Mouse (Mus musculus) forelimb bud, embryonic 11.5 days (tissue): ENCODE results near the gene Reln.

Source experiments
- DNase-seq: peaks from one replicate; pipeline ENCODE4 v3.0.0-alpha.2; 2012; ENCODE audit warnings: low read depth, low spot score

The Reln gene

DNA sequence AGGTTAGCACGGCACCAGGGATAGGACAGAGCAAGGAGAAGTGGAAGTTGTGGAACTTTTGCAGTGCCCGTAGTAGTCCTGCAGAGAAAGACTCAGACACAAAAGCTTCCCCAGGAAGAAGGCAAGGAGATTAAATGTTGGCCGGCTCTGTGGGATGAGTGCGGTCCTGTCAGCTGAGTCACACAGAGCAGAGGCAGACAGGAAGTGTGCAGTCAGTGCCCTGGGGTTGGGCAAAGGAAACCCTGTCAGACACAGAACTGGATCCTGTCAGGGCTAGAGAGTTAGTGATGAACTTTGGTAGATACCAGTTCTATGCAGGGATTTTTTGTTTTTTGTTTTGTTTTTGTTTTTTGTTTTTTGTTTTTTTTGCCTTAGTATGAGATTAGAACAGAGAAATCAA lies 120.0 kb downstream of the Reln start:
- DNase-seq = no peak

DNA sequence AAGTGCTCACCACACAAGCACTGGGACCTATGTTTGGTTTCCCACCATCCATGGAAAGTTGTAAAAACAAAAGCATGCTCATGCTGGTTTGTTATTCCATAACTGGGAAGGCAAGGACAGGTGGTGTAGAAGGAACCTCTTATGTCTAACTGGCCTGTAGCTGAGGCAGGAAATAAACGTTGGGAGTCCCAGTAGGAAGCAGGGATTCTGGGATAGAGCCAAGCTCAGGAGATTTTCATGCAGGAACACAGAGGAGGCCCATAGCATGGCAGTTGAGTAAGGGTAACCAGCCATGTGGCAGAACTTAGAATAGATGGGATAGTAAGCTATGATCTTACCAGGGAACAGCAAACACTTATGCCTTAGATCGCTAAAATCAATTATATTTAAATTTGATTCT lies 120.6 kb downstream of the Reln start:
- no peak for DNase-seq

DNA sequence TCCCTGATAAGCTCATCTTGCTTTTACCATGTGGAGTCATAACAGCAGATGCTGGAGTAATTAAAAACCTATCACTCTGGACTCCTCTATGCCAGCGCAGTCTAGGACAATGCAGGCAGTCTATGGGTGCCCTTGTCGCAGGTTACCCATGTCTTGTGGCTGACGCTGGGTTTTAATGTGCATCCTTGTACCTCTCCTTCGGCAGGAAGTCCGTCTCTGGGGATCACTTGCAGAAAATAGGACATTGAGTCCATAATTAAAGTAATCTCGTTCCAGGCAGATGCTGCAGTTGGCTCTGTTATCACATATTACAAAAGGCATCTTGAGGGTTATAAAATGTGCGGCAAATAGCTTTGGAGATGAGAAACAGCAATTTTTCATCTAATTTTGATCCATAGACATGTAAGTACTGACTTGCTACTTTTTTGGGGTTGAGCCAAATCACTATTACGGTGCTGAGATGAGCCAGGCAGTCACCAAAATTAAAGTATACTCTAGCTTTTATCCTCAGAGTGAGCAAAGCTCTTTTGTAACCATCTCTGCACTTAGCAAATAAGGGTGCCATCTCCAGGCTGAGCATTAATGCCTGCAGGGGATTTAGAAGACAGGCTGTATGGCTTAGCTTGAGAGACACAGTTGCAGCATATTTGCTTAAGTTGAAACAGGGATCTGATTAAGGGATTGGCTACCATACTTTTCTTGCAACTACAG lies 136.0 kb downstream of the Reln start:
- DNase-seq = no peak

DNA sequence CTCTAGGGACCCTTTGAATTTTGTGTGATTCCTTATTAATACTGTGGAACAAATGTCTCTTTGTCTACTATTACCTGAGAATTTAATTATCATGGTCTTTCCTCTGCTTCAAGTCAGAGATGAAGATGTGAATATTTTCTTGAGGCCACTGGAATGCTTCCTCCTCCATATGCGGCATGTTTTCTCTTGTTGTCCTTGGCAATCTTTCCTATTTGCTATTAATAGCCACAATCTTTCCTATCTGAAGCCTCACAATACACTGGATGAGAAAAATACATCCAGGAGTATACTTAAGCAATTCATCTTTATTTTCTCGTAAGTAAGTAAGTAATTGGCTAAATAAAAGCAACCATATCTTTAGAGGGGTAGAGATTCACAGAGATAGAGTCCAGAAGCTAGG lies 146.6 kb downstream of the Reln start:
- no peak for DNase-seq

DNA sequence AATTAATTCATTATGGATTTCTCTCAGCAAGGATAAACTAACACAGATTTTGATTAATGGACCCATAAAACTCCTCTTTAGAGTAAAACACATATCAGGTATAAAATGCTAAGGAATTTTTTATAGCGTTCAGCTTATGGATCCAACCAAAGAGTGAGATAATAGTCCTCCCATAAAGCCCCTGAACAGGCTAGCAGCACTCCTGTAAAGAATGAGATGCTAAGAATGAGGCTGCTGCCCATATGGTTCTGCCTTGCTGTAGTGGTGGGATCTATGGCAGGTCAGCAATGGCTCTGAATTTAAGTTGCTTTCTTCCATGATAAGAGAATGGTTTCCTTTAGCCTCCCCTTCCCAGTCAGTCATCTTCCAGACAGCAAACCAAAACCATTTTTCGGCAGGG lies 147.6 kb downstream of the Reln start:
- DNase-seq = no peak

DNA sequence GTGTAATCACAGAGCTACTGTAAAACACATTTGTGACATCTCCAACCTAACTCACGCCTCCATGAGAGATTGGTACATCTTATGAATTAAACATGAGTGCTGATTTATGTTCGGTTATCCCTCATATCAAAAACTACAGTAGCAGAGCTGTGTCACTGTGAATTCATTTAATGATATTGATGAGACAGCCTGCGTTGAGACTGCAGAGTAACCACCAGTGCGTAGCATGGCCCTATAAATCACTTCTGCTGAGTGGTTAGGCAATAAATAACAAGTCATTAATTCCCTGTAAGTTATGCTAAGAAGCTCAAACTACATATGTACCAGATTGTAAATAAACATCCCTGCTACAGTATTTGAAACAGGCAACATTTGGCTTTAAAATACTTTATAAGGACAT lies 148.0 kb downstream of the Reln start:
- DNase-seq = no peak

DNA sequence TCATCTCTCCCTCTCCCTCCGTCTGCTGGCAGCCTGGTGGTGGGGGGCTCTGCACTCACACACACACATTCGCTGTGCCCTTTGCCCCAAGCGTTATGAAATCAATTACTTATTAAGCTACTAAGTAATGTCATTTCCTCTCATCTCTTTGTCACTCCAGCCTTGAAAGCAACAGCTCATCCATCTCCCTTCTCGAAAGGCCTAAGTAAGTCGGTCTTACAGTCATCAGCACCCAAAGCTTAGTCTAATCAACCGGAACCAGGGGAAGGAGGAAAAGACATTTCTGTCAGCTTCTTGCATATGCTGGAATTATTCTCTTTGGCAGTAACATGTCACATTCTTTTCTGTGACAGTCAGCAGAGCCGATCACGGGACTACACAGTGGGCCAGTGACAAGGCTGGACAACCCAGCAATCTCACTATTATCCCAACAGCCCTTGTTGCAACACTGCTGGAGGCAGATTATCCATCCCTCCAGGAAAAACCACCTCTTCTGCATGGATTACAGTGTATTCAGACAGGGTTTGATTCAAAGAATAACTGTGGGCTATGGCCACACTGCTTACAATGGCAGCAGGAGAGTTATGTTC lies 149.1 kb downstream of the Reln start:
- no peak for DNase-seq

DNA sequence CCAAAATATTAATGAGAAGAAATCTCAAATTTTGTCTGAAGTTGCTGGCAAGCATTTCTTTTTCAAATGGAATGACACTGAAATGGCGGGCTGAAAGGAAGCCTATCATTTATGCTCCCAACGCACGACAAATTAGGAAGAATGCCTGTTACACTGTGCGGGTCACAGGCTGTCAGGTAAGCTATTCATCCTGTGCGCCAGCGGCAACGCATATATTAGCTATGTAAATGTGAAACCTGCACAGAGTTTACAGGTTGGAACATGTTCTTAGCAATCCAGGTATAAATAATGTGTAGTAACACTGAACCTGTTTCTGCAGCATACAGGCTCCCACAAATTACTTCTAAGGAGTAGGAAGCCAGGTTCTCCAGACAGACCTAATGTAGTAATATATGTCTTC lies 152.7 kb downstream of the Reln start:
- peak; percentile 21 for DNase-seq

DNA sequence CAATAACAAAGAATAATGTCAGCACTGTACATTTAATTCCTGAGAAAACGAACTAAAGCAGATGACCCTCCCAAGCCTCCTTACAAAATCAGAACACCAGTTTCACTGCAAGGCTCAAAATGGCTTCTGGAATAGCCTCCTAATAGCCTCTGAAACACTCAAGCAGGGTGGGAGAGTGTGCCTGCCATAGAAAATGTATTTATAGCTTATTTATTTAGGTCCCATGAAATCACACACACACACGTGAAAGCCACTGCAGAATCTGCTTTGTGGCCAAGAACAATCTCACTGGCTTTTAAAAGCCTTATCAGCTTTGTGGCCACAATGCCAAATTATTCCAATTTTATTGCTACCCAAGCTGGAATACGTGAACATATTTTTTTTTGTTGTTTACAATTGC lies 154.2 kb downstream of the Reln start:
- DNase-seq = no peak

DNA sequence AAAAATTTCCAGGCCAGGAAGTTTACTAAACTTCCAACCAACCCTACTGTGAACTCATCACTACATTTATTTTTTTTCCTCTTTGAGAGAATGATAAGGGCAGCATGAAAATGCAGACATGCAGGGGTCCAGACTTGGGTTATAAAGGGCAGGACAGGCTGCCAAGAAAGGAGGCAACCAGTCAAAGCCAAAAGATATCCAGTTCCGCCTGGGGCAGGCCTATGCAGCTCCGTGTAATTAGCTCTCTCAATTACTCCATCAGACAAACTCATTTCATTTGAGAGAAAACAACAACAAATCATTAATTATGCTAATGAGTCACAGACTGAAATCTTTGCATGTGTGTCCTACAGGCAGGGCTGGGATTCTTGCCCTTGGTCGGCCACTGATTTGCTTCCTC lies 156.9 kb downstream of the Reln start:
- no peak for DNase-seq

DNA sequence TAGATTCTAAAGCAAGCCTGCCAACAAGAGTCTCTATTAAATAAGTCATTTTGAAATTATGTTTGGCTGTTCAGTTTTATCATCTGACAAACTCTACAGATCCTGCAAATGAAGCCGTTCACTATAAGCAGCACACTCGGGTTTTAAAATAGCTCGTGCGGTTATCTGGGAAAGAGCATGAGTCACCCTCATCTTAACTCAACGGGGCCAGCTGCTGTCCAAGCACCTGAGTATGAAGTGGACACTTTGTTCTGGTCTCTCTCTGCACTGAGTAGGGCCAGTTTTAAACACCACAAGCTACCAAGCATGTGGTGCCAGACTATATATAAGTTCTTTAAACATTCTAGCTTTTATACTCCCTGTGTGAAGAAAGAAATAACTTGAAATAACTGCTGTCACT lies 168.0 kb downstream of the Reln start:
- DNase-seq = no peak

DNA sequence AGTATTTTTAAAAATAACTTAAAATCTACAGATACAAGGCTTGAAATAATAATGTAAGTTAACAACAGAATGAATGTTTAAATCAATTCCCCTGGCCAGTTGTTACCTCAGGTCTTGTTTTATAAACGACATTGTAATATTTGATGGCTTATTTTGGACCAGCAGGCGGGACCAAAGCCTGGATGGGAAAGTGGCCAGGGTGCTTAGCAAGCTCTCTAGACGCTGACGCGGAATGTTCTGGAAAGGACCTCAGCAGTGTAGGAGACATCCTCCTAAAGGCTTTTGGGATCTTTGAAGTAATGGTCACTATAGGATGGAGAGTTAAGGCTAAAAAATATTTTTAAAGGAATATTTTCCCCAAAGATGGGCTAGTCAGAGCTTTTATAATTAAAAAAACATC lies 173.2 kb downstream of the Reln start:
- DNase-seq = no peak

DNA sequence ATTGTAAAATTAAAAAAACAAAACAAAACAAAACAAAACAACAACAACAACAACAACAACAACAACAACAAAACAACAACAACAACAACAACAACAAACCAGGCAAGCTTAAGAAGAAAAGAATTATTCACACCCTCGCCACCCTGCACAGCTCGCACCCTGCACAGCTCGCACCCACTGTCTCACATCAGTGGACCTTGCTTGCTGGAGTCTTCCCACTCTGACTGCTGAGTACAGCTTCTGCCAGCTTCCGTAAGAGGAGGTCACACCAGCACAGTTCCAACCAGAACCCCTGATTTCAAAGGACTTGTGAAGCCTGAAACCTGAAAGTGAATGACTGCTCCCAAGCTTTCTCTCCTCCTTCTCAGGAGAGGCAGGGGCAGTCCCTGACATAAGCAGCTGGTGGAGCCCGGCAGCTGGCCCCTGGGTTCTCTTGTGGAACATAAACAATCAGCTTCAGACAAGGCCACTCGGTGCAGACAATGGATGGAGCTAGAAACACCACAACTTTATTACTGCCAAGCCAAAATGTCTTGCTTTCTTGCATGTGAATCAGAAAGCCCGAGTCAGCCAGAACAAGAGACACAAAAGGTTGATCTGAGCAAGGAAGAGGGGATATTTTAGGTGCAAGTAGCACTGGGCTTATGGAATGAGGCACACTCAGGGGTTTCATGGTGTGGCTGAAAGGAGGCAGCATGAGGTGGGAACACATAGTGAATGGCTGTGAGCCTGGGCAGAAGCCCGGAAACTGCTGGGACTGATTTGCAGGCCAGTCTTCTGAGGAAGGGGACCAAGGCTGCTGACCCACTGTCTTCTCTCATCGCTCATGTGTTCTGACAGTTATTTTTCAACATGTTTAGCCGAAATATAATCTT lies 180.2 kb downstream of the Reln start:
- peak; percentile 16 for DNase-seq

DNA sequence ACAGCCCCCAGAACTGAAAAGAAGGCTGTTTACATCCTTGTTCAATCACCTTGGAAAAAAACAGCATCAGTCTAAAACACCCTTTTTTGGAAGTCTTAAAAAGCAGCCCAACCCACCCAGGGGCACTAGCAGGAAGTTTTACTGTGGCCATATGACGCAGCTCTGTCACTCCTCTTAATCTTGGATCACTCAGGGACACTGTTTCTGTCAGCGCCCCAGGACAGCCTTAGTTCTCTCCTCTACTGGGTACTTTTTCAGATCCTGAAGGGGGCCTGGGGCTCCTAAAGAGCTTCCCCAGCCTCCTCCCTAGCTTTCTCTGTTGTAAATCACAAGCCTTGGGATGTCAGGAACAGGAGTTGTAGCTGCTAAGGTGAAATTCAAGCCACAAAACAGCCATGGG lies 183.6 kb downstream of the Reln start:
- peak; percentile 23 for DNase-seq

DNA sequence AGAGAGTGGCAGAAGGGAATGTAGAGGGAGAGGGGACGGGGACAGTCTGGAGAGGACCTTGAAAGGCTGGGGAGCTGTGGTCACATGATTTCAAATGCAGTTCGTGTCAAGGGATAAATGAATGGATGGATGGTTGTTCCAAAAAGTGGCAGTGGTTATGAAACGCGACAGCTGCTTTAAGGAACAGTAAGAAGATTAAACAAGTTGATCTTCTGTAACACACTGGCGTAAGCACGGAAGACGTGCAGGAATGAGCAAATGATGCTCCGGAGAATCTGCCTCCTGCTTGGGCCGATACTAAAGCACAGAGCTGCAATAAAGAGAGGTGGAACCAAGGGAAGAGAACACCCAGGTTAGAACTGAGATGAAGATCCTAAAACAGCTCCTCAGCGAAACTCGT lies 185.7 kb downstream of the Reln start:
- no peak for DNase-seq

DNA sequence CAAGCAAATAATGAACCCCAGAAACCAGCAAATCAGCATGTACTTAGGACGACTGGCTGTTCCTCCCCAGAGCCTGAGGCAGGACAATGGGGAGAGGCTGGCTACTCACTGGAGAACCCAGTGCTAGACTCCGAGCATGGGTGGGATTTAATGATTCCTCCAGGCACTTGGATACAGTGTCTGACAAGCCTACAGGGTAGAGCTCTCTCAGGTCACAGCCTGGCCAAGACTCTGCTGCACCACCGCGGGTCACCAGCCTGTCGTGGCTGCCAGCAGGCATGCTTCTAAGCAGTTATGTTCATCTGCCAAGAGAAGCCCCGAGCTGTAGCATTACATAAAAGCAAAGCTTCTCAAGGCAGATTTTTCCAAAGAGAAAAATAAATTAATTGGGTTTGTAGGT lies 190.9 kb downstream of the Reln start:
- no peak for DNase-seq

DNA sequence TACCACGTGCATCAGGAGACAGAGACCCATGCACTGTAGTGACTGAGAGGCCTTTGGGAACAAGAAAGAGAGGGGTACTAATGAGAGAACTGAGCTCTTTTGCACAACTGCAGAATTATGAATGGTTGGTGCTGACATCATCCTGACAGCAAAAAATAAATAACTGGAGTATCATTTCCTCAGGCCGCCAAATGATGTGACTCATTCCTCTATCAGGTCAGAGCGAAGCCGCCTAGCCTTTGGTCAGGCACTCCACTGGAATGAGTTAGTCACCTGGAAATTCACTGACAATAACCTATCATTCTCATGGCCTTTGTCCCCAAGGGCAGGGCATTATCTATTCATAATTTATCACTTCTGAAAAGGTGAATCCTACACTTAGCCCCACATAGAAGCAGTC lies 202.7 kb downstream of the Reln start:
- no peak for DNase-seq

DNA sequence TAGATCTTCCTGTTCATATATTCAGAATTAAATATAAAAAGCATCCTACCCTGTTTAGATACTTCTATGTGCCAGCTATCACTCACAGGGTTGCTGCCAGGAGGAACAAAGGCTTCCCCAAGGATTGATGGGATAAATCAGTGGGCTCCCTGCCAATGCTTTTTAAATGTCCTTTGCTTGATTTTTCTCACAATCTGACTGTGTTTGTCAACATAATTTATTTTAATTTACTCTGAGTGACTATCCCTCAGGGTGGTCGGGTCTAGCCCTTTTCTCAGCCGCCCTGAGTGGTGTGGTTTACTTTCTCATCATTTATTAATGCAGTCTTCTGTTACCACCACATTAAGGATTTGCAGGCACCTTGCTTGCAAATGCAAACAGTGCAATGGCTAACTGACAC lies 205.5 kb downstream of the Reln start:
- no peak for DNase-seq

DNA sequence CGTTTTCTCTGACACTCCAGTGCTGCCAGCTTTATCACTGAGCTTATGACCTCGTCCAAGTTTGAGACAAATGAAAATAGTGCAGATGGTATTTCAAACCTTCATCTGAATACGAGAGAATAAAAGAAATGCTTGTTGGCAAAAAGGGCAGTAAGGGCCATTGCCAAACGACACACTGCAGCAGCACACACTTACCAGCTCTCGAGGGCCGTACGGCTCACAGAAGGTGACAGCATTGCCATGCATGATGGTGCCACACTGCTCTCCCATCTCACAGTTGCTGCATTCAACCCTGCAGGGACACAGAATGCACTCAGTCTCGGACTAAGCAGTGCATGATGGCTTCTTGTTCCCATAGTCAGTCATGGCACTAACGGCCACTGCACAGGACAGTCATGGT lies 210.1 kb downstream of the Reln start:
- DNase-seq = no peak

DNA sequence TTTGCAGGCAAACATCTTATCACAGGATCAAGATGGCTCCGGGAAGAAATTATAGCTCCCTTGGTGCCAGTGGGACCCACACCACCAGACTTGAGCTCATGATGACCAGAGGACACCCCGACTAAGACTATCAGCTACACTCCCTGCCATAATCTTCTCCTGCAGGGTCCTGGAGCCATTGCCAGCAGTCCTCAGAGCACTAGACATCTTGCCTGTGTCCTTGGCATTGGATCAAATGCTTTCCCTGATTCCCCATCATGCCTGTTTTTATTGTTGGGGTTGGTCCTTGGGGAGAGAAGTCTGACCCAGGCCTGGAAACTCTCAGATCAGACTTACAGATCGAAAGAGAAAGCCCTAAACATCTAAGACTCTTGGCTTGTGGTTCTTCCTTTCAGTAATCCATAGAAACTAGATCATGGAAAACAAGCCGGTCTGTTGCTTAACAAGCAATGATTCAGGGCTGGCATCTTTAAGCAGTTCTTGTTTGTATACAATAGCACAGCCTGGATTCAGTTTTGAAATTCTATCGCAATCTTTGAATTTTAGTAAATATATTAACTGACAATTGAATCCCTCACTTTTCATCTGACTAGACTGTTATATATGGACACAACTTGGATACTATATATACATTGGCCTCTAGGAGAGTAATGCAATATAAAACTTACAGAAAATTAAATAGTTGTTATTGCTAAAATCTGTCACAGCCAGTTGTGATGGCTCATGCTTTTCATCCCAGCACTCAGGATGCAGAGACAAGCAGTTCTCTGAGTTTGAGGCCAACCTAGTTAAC lies 212.6 kb downstream of the Reln start:
- no peak for DNase-seq

DNA sequence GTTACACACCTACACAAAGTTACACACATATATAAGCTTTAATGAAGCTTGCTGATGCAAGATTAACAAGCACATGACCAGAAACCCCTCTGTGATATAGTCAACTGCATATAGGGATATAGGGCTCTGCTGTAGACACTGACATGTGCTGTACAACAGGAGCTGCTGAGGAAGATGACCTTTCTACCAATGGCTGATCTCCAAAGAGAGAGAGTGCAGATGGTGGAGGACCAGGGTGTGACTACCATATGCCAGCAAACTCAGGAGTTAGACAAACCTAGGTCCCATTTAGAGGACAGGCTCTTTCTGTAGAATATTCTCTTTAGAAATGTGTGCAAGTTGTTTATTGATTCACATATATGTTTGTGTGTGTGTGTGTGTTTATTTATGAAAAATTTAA lies 216.9 kb downstream of the Reln start:
- no peak for DNase-seq

DNA sequence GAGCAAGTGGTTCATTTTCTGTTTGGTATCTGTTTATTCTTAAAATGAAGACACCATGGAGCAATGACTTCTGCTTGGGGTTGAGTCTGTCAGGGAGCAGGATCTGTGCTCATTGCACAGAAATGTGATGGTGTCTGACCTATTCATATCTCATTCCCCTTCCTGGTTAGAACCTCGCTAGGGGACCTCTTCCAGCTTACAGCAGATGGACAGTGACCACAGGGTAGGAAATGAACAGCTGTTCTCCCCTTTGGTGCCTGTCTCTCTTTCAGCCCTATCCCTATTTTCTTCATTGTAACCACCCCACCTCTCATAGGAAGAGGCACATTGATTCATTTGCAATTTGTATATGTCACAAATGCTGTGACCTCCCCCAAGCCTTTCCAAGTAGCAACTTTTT lies 225.2 kb downstream of the Reln start:
- no peak for DNase-seq
